Mouse (Mus musculus): ENCODE measurements around the gene U2af1. TPM values are rescaled to one million over a fixed set of nuclear protein-coding genes. Genes with fewer than 3 reads are reported as not detected.
"Not testable (repeated sequence)": the region's sequence is repeated elsewhere in the genome, so short reads cannot be mapped to it uniquely, and the experiment has no call there.

Gene U2af1
- polyA plus RNA-seq (2015; fragmentation: Nextera tagmentation; extraction: Ambion mirVana): 138 and 139 TPM in 2 replicates

DNA sequence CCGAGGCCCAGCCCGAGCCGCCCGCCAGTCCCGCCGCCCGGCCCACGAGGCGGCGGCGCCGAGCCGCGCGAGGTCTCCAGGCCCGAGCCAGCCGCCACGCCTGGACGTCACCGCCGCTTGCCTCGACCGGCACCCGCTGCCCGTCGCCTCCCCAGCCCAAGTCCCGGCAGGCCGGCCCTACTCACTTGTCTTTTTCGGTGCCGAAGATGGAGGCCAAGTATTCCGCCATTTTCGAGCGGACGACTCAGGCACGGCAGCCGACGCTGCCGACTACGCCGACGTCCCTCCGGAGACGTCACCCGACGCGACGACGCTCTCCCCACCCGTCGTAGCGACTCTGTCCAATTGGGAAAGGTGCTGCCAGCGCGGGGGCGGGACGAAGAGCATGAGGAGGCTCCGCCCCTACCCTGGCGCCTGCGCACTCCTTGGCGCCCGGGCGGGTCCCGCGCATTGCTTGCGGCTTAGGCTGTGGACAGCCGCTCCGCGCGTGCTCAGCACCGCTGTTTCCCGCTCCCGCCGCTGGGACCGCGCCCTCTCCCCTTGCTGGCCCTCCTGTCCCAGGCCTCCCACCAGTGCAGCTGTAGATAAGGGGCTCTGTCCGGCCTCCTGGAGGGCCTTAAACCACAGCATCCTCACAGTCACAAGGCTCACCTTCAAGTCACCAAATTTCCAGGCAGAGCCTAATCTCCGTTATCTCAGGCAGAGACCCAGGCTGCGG lies at the start of gene U2af1:
Gene U2af1, minus strand, starts transcription at position 425 of the 718 bp plus-strand sequence.
- H3K4me3 ChIP-seq (replicated peaks): peak within 1 kb of the TSS; percentile 89
- peaks cover 49% of the 10 kb centered on the region for H3K4me1 ChIP-seq (replicated peaks)
- H3K9ac ChIP-seq: peak within 1 kb of the TSS; percentile 91
- H3K9me3 ChIP-seq (replicated peaks): no peaks in the 10 kb centered on the region
- H3K27me3 ChIP-seq: no peaks in the 10 kb centered on the region
- H3K4me2 ChIP-seq: peak within 1 kb of the TSS; percentile 93
- peak within 1 kb of the TSS; percentile 85 for H3K27ac ChIP-seq (replicated peaks)
- peak; percentile 96 for ATAC-seq (ENCODE audit: insufficient read depth)
- under 1% methylated on average over 77 of the region's 77 CpGs for WGBS (ENCODE audit: insufficient replicate concordance)
- peaks cover 35% of the 10 kb centered on the region for H3K36me3 ChIP-seq (replicated peaks)

DNA sequence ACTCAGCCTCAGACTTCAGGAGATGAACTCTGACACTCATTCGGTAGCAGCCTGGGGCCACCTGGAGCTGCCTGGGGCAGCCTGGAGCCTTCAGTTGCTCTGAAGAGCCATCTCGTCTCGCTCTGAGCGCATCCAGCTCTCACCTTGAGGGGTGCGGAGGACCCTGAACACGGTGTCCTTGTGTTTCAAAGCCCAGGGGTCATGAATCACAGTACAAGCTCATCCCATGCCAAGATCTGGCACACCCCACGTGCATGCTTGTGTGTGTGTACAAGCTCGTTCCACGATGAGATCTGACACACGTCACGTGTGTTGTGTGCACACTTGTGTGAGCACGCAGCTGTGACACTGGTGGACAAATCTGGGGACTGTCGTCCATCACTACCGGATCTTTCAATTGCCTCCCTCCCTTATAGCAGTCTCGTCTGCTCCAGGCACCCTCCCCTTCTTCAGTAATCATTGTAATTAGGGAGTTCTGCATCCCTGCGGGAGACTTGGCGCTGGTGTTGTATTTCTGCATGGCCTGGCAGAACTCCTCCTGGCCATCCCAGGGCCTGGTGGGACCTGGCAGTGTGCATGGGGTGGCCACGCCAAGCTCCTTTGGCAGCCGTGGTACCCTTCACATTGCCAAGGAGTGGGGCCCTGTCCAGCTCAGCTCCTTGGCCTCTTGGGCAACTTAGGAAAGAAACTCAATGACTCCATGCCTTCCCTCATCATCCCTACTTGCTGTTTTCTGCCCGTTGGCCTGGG lies 46.8 kb upstream of the U2af1 start:
- H3K9ac ChIP-seq: no peak overlapping the region
- no peak overlapping the region for H3K4me2 ChIP-seq
- no peak overlapping the region for H3K4me3 ChIP-seq (replicated peaks)
- 65% methylated on average over 20 of the region's 20 CpGs for WGBS (ENCODE audit: insufficient replicate concordance)
- H3K9me3 ChIP-seq (replicated peaks): no peaks in the 10 kb centered on the region
- peaks cover 10% of the 10 kb centered on the region for H3K4me1 ChIP-seq (replicated peaks)
- H3K36me3 ChIP-seq (replicated peaks): no peaks in the 10 kb centered on the region
- ATAC-seq (ENCODE audit: insufficient read depth): no peak
- no peak overlapping the region for H3K27ac ChIP-seq (replicated peaks)
- no peaks in the 10 kb centered on the region for H3K27me3 ChIP-seq

DNA sequence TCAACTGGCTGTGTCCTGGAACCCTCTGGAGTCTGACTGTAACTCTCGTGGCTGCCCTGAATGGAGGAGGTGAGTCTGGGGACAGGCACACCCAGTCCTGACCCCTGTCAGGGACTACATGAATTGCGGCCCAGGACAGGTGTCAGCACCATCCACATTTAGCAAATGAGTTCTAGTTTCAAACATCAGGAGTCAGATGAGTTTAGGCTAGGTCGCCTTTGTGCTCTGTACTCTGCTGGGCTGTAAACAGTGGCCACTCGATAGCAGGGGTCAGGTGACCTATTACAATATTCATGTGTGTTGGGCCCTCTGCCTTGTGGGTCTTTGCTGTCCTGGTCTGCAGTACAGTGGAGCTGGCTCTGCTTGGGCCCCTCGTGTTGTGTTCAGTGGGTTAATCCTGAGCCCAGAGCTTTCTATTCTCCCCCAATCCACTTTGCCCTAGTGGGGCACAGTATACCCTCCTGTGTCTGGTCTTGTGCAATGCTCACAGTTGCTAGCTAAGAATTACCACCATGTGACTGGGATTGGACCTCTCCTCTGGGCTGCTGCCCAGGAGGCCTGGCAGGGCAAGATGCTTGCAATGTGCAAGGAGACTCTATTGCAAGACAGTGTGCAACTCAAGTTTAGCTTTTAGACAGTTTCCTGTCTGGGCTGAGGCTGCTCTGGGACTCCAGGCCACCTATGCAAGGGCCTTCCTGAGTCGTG lies 44.7 kb upstream of the U2af1 start:
- Histone ChIP-seq H3K9ac (no peak overlapping the region), H3K27ac (replicated peaks) (no peak overlapping the region), H3K4me2 (no peak overlapping the region), H3K9me3 (replicated peaks) (no peaks in the 10 kb centered on the region), H3K36me3 (replicated peaks) (no peaks in the 10 kb centered on the region), H3K27me3 (no peaks in the 10 kb centered on the region), H3K4me1 (replicated peaks) (peaks cover 10% of the 10 kb centered on the region), H3K4me3 (replicated peaks) (no peak overlapping the region)
- peak; percentile 51; the same call in 1 of the 2 replicates for ATAC-seq (ENCODE audit: insufficient read depth)
- WGBS (ENCODE audit: insufficient replicate concordance): 46% methylated on average over 6 of the region's 6 CpGs

DNA sequence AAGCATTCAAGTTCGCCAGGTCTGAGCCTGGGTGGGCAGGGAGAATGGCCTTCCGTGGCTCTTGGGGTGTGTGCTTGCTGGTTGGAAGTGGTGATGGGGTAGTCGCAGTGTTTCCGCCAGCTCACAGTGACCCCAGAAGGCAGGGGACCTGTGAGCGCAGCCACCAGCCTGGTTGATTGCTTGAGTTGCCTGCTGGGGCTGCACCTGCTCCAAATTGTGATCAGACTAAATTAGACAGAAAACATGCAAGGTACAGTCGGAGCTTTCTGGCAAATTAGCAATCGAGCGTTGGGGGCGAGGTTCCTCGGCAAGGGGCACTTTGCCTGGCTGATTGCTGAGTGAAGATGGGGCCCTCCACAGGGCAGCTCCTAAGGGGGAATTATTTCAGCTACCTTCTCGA lies 39.7 kb upstream of the U2af1 start:
- no peaks in the 10 kb centered on the region for H3K9me3 ChIP-seq (replicated peaks)
- H3K4me2 ChIP-seq: no peak overlapping the region
- peaks cover 9% of the 10 kb centered on the region for H3K4me1 ChIP-seq (replicated peaks)
- H3K9ac ChIP-seq: no peak overlapping the region
- no peak for ATAC-seq (ENCODE audit: insufficient read depth)
- H3K36me3 ChIP-seq (replicated peaks): no peaks in the 10 kb centered on the region
- no peaks in the 10 kb centered on the region for H3K27me3 ChIP-seq
- 62% methylated on average over 11 of the region's 11 CpGs for WGBS (ENCODE audit: insufficient replicate concordance)
- no peak overlapping the region for H3K27ac ChIP-seq (replicated peaks)
- H3K4me3 ChIP-seq (replicated peaks): no peak overlapping the region

DNA sequence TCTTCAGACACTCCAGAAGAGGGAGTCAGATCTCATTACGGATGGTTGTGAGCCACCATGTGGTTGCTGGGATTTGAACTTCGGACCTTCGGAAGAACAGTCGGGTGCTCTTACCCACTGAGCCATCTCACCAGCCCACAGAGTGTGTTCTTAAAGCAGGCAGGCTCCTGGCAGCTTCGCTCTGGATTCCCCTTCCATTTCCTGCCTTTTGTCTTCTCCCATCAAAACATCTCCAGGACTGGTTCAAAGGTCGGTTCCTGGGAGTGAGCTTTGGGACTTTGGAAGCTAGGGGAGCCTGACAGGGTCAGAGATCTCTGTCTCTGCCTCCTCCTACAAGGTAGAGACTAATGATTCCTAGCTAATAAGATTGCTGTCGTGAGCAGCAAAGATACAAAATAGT lies 36.7 kb upstream of the U2af1 start:
- H3K9me3 ChIP-seq (replicated peaks); H3K4me1 ChIP-seq (replicated peaks); H3K9ac ChIP-seq; H3K36me3 ChIP-seq (replicated peaks); H3K27me3 ChIP-seq; H3K4me3 ChIP-seq (replicated peaks); H3K27ac ChIP-seq (replicated peaks); ATAC-seq (ENCODE audit: insufficient read depth); H3K4me2 ChIP-seq: not testable (repeated sequence)
- 58% methylated on average over 7 of the region's 7 CpGs for WGBS (ENCODE audit: insufficient replicate concordance)

DNA sequence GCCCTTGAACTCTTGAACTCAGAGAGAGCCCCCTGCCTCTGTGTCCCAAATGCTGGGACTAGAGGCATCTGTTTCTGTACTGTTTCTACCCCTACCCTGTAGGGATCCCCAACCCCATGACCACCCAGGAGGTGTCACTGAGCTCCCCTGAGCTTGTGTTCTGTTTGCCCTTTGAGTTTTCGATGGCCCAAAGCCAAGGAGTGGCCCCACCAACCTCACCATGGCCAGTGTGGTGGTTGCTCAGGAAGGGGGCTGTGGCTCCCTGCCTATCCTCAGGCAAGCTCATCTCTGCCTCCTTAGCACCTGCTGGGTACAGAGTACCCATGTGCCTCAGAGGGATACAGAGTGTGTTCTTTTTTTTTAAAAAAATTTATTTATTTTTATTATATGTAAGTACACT lies 36.3 kb upstream of the U2af1 start:
- 50% methylated on average over 1 of the region's 1 CpGs for WGBS (ENCODE audit: insufficient replicate concordance)
- no peak overlapping the region for H3K4me2 ChIP-seq
- ATAC-seq (ENCODE audit: insufficient read depth): no peak

DNA sequence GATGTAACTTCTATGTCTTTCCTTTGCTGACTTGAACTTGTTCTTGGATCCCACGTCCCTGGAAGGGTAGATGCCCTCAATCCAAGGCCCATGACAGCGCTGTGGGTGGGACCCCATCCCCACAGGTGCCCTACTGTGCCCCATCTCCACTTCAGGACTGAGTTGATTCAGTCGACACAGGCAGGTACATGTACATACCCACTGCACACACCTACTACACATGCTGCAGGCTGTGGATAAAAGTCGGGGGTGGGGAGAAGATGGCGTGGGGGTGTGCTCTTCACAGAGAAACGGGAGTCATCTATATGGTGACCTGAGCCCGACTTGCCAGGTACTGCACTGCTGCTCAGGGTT lies 35.3 kb upstream of the U2af1 start:
- H3K4me2 ChIP-seq: no peak overlapping the region
- H3K27ac ChIP-seq (replicated peaks): no peak overlapping the region
- peaks cover 6% of the 10 kb centered on the region; the same call in 1 of the 2 replicates for H3K27me3 ChIP-seq
- no peak overlapping the region for H3K4me3 ChIP-seq (replicated peaks)
- H3K9ac ChIP-seq: no peak overlapping the region
- ATAC-seq (ENCODE audit: insufficient read depth): no peak
- H3K4me1 ChIP-seq (replicated peaks): peaks cover 5% of the 10 kb centered on the region
- H3K36me3 ChIP-seq (replicated peaks): no peaks in the 10 kb centered on the region
- 57% methylated on average over 7 of the region's 7 CpGs for WGBS (ENCODE audit: insufficient replicate concordance)
- no peaks in the 10 kb centered on the region for H3K9me3 ChIP-seq (replicated peaks)

More for the DNA sequence above, 36.3 kb upstream of the U2af1 start:
- Histone ChIP-seq H3K9me3 (replicated peaks) (no peaks in the 10 kb centered on the region), H3K27ac (replicated peaks) (no peak overlapping the region), H3K36me3 (replicated peaks) (no peaks in the 10 kb centered on the region), H3K9ac (no peak overlapping the region), H3K4me1 (replicated peaks) (peaks cover 5% of the 10 kb centered on the region), H3K27me3 (peaks cover 6% of the 10 kb centered on the region; the same call in 1 of the 2 replicates), H3K4me3 (replicated peaks) (no peak overlapping the region)

DNA sequence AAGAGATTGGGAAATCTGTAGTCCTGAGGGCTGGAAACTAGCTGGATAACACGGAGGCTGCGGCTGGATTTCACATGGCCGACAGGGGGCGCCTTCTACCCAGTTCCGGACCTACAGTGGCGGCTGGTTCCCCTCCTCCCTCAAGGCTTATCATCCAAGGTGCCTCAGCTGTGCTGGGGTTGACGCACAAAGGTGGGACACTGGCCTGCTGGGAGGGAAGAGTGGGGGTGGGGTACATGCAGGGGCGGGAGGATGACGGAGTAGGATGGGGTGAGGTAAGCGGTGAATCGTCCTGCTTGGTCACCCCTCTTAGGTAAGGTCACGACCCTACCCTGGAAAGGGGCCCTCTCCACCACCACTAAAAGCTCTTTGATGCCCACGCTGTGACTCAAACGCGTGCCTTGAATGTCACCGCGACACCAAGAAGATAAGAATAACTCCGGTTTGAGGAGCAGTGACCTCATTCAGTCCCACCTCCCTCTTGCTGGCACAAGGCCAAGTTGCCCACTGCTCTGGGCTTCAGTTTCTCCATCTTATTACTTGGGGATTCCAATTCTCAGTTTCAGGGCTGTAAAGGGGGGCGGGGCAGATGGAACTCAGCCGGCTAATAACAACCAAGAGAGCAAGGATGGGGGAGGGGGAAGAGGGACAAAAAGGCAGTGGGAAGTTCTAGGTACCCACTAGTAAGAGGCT lies 34.8 kb upstream of the U2af1 start:
- Histone ChIP-seq H3K9ac (no peak overlapping the region), H3K27me3 (peaks cover 6% of the 10 kb centered on the region; the same call in 1 of the 2 replicates), H3K27ac (replicated peaks) (no peak overlapping the region), H3K36me3 (replicated peaks) (no peaks in the 10 kb centered on the region), H3K9me3 (replicated peaks) (no peaks in the 10 kb centered on the region), H3K4me2 (peak overlapping the region; percentile 36), H3K4me1 (replicated peaks) (peaks cover 5% of the 10 kb centered on the region), H3K4me3 (replicated peaks) (no peak overlapping the region)
- ATAC-seq (ENCODE audit: insufficient read depth): no peak
- WGBS (ENCODE audit: insufficient replicate concordance): 5% methylated on average over 20 of the region's 20 CpGs

DNA sequence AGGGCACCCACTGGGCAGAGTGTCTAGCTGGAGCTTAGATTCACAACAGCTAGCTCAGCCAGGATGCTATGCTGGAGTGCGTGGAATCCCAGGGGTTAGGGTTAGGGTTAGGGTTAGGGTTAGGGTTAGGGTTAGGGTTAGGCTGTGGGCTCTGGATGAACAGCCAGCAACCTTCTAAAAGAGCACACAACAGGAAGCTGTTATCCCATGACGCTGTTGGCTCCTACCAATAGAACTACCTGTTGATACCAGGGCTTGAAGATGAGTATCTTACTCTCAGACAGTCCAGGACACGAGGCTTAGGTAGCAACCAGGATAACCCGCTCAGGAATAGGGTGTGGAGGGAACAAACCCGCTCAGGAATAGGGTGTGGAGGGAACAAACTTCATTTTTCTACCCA lies 34.2 kb upstream of the U2af1 start:
- Histone ChIP-seq H3K4me1 (replicated peaks) (peaks cover 5% of the 10 kb centered on the region), H3K27ac (replicated peaks) (no peak overlapping the region), H3K36me3 (replicated peaks) (no peaks in the 10 kb centered on the region), H3K9me3 (replicated peaks) (no peaks in the 10 kb centered on the region), H3K4me3 (replicated peaks) (no peak overlapping the region), H3K27me3 (peaks cover 6% of the 10 kb centered on the region; the same call in 1 of the 2 replicates), H3K4me2 (no peak overlapping the region), H3K9ac (no peak overlapping the region)
- no peak for ATAC-seq (ENCODE audit: insufficient read depth)
- WGBS (ENCODE audit: insufficient replicate concordance): 33% methylated on average over 5 of the region's 5 CpGs

DNA sequence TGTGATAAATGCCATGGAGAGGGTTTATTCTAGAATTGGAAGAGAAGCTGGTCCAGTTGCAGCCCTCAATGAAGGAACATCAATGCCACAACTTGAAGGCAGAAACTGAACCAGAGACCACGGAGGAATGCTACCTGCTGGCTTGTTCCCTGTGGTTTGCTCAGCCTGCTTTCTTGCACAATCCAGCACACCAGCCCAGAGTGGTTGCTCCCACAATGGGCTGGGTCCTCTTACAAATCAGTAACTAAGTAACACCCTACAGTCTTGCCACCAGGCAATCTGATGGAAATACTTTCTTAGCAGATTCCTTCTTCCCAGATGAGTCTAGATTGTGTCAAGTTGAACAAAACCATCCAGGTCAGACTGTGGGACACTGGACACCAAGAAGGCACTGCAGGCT lies 30.9 kb upstream of the U2af1 start:
- 40% methylated on average over 1 of the region's 1 CpGs for WGBS (ENCODE audit: insufficient replicate concordance)
- H3K4me1 ChIP-seq (replicated peaks): peaks cover 12% of the 10 kb centered on the region
- no peaks in the 10 kb centered on the region for H3K36me3 ChIP-seq (replicated peaks)
- no peak overlapping the region for H3K4me3 ChIP-seq (replicated peaks)
- peak; percentile 44; the same call in 1 of the 2 replicates for ATAC-seq (ENCODE audit: insufficient read depth)
- no peak overlapping the region for H3K9ac ChIP-seq
- H3K4me2 ChIP-seq: no peak overlapping the region
- peaks cover 6% of the 10 kb centered on the region; the same call in 1 of the 2 replicates for H3K27me3 ChIP-seq
- H3K27ac ChIP-seq (replicated peaks): no peak overlapping the region
- no peaks in the 10 kb centered on the region for H3K9me3 ChIP-seq (replicated peaks)
